Mouse (Mus musculus) heart, adult 8-10 months (tissue): ENCODE results near the gene Zdhhc12. TPM values are rescaled to one million over a fixed set of nuclear protein-coding genes. Genes with fewer than 3 reads are reported as not detected.

ENCODE experiments used
- total RNA-seq, 4 experiments: library from RNA; stranded (reverse); gene quantifications; 2 replicates each; pipeline ENCODE4 v1.2.4; 2022

Zdhhc12 gene
- total RNA-seq, 4 experiments from 2014 or later = 2.3 to 4.1 (median 3.6) TPM

Other genes starting within 250 kb of the Zdhhc12 start
- gene Cercam, start 224.5 kb downstream of the Zdhhc12 start, total RNA-seq = 1 to 10 TPM; 2.7 to 3.6 (median 3.1) TPM
- gene Odf2, start 204.4 kb downstream of the Zdhhc12 start, total RNA-seq = 10 to 100 TPM; 17.0 to 28.1 (median 19.8) TPM
- gene Gle1, start 158.2 kb downstream of the Zdhhc12 start, total RNA-seq = 10 to 100 TPM; 21.4 to 26.2 (median 24.5) TPM
- gene Sptan1, start 128.1 kb downstream of the Zdhhc12 start, total RNA-seq = 100 to 1,000 TPM; 137 to 180 (median 163) TPM
- gene Wdr34, start 44.8 kb downstream of the Zdhhc12 start, total RNA-seq = 1 to 10 TPM; 6.5 to 9.2 (median 7.8) TPM
- gene Set, start 36.3 kb downstream of the Zdhhc12 start, total RNA-seq = 100 to 1,000 TPM in 2 of 4 experiments, 10 to 100 TPM in 2; 98.3 to 109 (median 100) TPM
- 10 to 100 TPM in 2 of 4 experiments, 1 to 10 TPM in 2; 9.0 to 11.2 (median 10.1) TPM for gene Pkn3, start 16.0 kb downstream of the Zdhhc12 start, total RNA-seq
- 10 to 100 TPM; 24.9 to 27.6 (median 25.8) TPM for gene Zer1, start 30.9 kb upstream of the Zdhhc12 start, total RNA-seq
- 10 to 100 TPM; 14.8 to 19.9 (median 17.6) TPM for gene Tbc1d13, start 40.1 kb upstream of the Zdhhc12 start, total RNA-seq
- gene Endog, start 77.8 kb upstream of the Zdhhc12 start, total RNA-seq = 100 to 1,000 TPM in 1 of 4 experiments, 10 to 100 TPM in 3; 93.9 to 101 (median 96.8) TPM
- gene Spout1, start 84.8 kb upstream of the Zdhhc12 start, total RNA-seq = 1 to 10 TPM; 5.3 to 6.3 (median 6.0) TPM
- 10 to 100 TPM; 32.6 to 36.9 (median 34.7) TPM for gene Kyat1, start 112.2 kb upstream of the Zdhhc12 start, total RNA-seq
- 10 to 100 TPM; 50.2 to 66.4 (median 61.0) TPM for gene Lrrc8a, start 144.1 kb upstream of the Zdhhc12 start, total RNA-seq
- gene Gm28035, start 146.9 kb upstream of the Zdhhc12 start, total RNA-seq = 1 to 10 TPM; 1.8 to 6.1 (median 3.6) TPM
- gene Phyhd1, start 172.6 kb upstream of the Zdhhc12 start, total RNA-seq = 100 to 1,000 TPM in 3 of 4 experiments, 10 to 100 TPM in 1; 97.7 to 135 (median 112) TPM
- 1 to 10 TPM in 2 of 4 experiments, not detected in 2; 1.3 to 3.7 TPM for gene Gm28038, start 187.4 kb upstream of the Zdhhc12 start, total RNA-seq
- gene Dolk, start 192.7 kb upstream of the Zdhhc12 start, total RNA-seq = 10 to 100 TPM; 20.8 to 25.2 (median 24.1) TPM
- 10 to 100 TPM; 15.3 to 19.8 (median 16.4) TPM for gene Nup188, start 192.7 kb upstream of the Zdhhc12 start, total RNA-seq